ENCODE assay signal across 8 mouse cellular contexts in the genomic region with DNA sequence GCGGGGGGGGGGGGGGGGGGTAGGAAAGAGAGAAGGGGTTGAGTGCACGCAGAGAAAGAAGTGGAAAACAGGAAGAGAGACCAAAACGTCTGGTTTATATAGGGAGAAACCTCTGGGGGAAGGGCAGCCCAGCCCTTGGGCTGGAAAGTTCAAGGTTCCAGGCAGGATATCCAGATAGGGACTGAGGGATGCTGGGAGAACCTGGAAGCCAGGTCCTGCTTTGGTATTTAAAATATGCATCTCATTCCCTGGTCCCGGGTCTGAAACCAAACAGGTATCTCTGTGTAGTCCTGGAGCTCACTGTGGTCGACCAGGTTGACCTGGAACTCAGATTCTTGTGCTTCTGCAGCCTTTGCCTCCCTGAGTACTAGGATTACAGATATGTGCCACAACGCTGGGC. TPM values are rescaled to one million over a fixed set of nuclear protein-coding genes. Genes with fewer than 3 reads are reported as not detected.
A peak's percentile ranks its signal among the peaks of the same experiment; 100 is the strongest.
DNase-seq lines count a peak whose midpoint lies in the region; ATAC-seq and TF ChIP-seq lines count a peak whose summit lies in the region.

No protein-coding gene starts in this region.

- no peak for ATAC-seq in kidney, embryonic 15.5 days (replicated peaks; ENCODE audit: low FRiP score)
- ATAC-seq in hindbrain, embryonic 16.5 days: no peak
- ATAC-seq in midbrain, embryonic 13.5 days: no peak

- peaks cover 30% of the 10 kb centered on the region for H3K36me3 ChIP-seq in kidney, embryonic 15.5 days
- no peaks in the 10 kb centered on the region for H3K36me3 ChIP-seq in hindbrain, embryonic 16.5 days (ENCODE audit: control insufficient read depth, insufficient read depth, low read length)
- H3K36me3 ChIP-seq in midbrain, embryonic 13.5 days: peaks cover 15% of the 10 kb centered on the region

- no peak overlapping the region for H3K9ac ChIP-seq in kidney, embryonic 15.5 days
- H3K9ac ChIP-seq in hindbrain, embryonic 16.5 days (ENCODE audit: low read depth, low read length): peak overlapping the region; percentile 43
- no peak overlapping the region for H3K9ac ChIP-seq in midbrain, embryonic 13.5 days (replicated peaks)

- peaks cover 13% of the 10 kb centered on the region for H3K4me1 ChIP-seq in kidney, embryonic 15.5 days
- H3K4me1 ChIP-seq in bone marrow macrophage, adult 2 months (ENCODE audit: control insufficient read depth, insufficient read depth, low read length): peaks cover 5% of the 10 kb centered on the region; the same call in 1 of the 2 replicates
- peaks cover 13% of the 10 kb centered on the region for H3K4me1 ChIP-seq in hindbrain, embryonic 16.5 days (ENCODE audit: control insufficient read depth, insufficient read depth, low read depth, low read length)
- H3K4me1 ChIP-seq in midbrain, embryonic 13.5 days (replicated peaks): peaks cover 17% of the 10 kb centered on the region

- no peak for TF ChIP-seq CTCF in bone marrow macrophage, adult 2 months (IDR thresholded peaks at IDR 0.05; ENCODE audit: low read depth, low read length)

- peak overlapping the region; percentile 61 for H3K4me2 ChIP-seq in kidney, embryonic 15.5 days
- peak overlapping the region; percentile 47 for H3K4me2 ChIP-seq in hindbrain, embryonic 16.5 days (ENCODE audit: low read length)
- H3K4me2 ChIP-seq in midbrain, embryonic 13.5 days (replicated peaks): peak overlapping the region; percentile 39

- no peak for DNase-seq in kidney, postnatal 36 days
- DNase-seq in B cell, adult 2 months: no peak
- no peak for DNase-seq in gastrocnemius, postnatal 25 days
- DNase-seq in left cerebral cortex, postnatal 10 days (ENCODE audit: extremely low spot score in 1 of 2, low spot score in 2 of 2): no peak

- intact Hi-C loops in left cerebral cortex, postnatal 10 days (cut with DNase I): no loop called here

- TF ChIP-seq POLR2A in bone marrow macrophage, adult 2 months (IDR thresholded peaks at IDR 0.05; ENCODE audit: borderline replicate concordance, low read depth, low read length): no peak

- 45% methylated on average over 6 of the region's 6 CpGs for WGBS in kidney, embryonic 15.5 days
- WGBS in hindbrain, embryonic 16.5 days: 58% methylated on average over 6 of the region's 6 CpGs
- 49% methylated on average over 6 of the region's 6 CpGs for WGBS in midbrain, embryonic 13.5 days

- peak overlapping the region; percentile 24 for H3K4me3 ChIP-seq in kidney, embryonic 15.5 days (replicated peaks)
- H3K4me3 ChIP-seq in bone marrow macrophage, adult 2 months (ENCODE audit: insufficient read depth, low read length): peak overlapping the region; percentile 11; the same call in 1 of the 2 replicates
- H3K4me3 ChIP-seq in hindbrain, embryonic 16.5 days (ENCODE audit: low read length): no peak overlapping the region
- H3K4me3 ChIP-seq in midbrain, embryonic 13.5 days (replicated peaks): peak overlapping the region; percentile 95; the same call in 1 of the 2 replicates

- no peaks in the 10 kb centered on the region for H3K9me3 ChIP-seq in kidney, embryonic 15.5 days (replicated peaks)
- H3K9me3 ChIP-seq in hindbrain, embryonic 16.5 days (ENCODE audit: control insufficient read depth, low read length): no peaks in the 10 kb centered on the region
- H3K9me3 ChIP-seq in midbrain, embryonic 13.5 days: no peaks in the 10 kb centered on the region

- H3K27ac ChIP-seq in kidney, embryonic 15.5 days: no peak overlapping the region
- no peak overlapping the region for H3K27ac ChIP-seq in bone marrow macrophage, adult 2 months (ENCODE audit: insufficient read depth, low read depth, low read length)
- no peak overlapping the region for H3K27ac ChIP-seq in hindbrain, embryonic 16.5 days (ENCODE audit: low read depth, low read length)
- no peak overlapping the region for H3K27ac ChIP-seq in midbrain, embryonic 13.5 days

- no peaks in the 10 kb centered on the region for H3K27me3 ChIP-seq in kidney, embryonic 15.5 days
- H3K27me3 ChIP-seq in hindbrain, embryonic 16.5 days (replicated peaks; ENCODE audit: control insufficient read depth, insufficient read depth, low read length): no peaks in the 10 kb centered on the region
- H3K27me3 ChIP-seq in midbrain, embryonic 13.5 days: no peaks in the 10 kb centered on the region

RNA-seq across cellular contexts. Expression of a gene that starts 1.1 kb away (rescaled TPM):
- 39.9 and 43.4 TPM in 2 replicates for polyA plus RNA-seq in kidney, embryonic 15.5 days (2015; fragmentation: Nextera tagmentation; extraction: Ambion mirVana)
- polyA plus RNA-seq in bone marrow macrophage, adult 2 months (2012; ENCODE audit: insufficient read depth, insufficient read length, missing spikeins): 20.3 and 21.7 TPM in 2 replicates
- polyA plus RNA-seq in hindbrain, embryonic 16.5 days (2015; fragmentation: Nextera tagmentation; extraction: Ambion mirVana): 30.3 and 36.0 TPM in 2 replicates
- 41.3 and 44.5 TPM in 2 replicates for polyA plus RNA-seq in midbrain, embryonic 13.5 days (2015; fragmentation: Nextera tagmentation; extraction: Ambion mirVana)
- 1 to 10 TPM; 3.8 to 4.6 TPM for total RNA-seq in gastrocnemius, postnatal 25 days (2021)
- 10 to 100 TPM; 10.1 to 11.8 TPM for total RNA-seq in left cerebral cortex, postnatal 10 days (2021)

RNA-seq across cellular contexts. Expression of a gene that starts 1.1 kb away (rescaled TPM):
- 106 and 113 TPM in 2 replicates for polyA plus RNA-seq in kidney, embryonic 15.5 days (2015; fragmentation: Nextera tagmentation; extraction: Ambion mirVana)
- polyA plus RNA-seq in bone marrow macrophage, adult 2 months (2012; ENCODE audit: insufficient read depth, insufficient read length, missing spikeins): 32.5 and 33.6 TPM in 2 replicates
- polyA plus RNA-seq in hindbrain, embryonic 16.5 days (2015; fragmentation: Nextera tagmentation; extraction: Ambion mirVana): 80.0 and 86.9 TPM in 2 replicates
- 83.5 and 87.0 TPM in 2 replicates for polyA plus RNA-seq in midbrain, embryonic 13.5 days (2015; fragmentation: Nextera tagmentation; extraction: Ambion mirVana)
- 10 to 100 TPM; 43.7 to 45.5 TPM for total RNA-seq in gastrocnemius, postnatal 25 days (2021)
- total RNA-seq in left cerebral cortex, postnatal 10 days (2021): 10 to 100 TPM; 82.0 to 83.0 TPM
